Mouse (Mus musculus) lung, postnatal 0 days (tissue): ENCODE data around the gene Ptges3. TPM values are rescaled to one million over a fixed set of nuclear protein-coding genes. Genes with fewer than 3 reads are reported as not detected.

Experiments used
- ATAC-seq: fragments of 200-750 bp; cut with Nextera tagmentation; 2 replicates; pipeline ENCODE4 v1.8.0; 2017; ENCODE audit warnings: moderate library complexity
- DNase-seq: peaks from one replicate; pipeline ENCODE4 v3.0.0-alpha.2; 2016; ENCODE audit warnings: low spot score
- H3K27ac ChIP-seq: fragments of 300-500 bp; sonication (generic); 2 replicates; pipeline ENCODE4 v1.5.1; 2014; ENCODE audit warnings: antibody characterized with exemption, mild to moderate bottlenecking, low read length, mixed read lengths
- H3K27me3 ChIP-seq: fragments of 300-500 bp; sonication (generic); replicated peaks from 2 replicates; pipeline ENCODE4 v1.6.1; 2014; ENCODE audit warnings: low read length, mixed read lengths; ENCODE audit not compliant: insufficient read depth
- H3K36me3 ChIP-seq: fragments of 300-500 bp; sonication (generic); 2 replicates; pipeline ENCODE4 v1.6.1; 2014; ENCODE audit warnings: low read length, mixed read lengths; ENCODE audit not compliant: insufficient read depth
- H3K4me1 ChIP-seq: fragments of 300-500 bp; sonication (generic); 2 replicates; pipeline ENCODE4 v1.6.1; 2014; ENCODE audit warnings: antibody characterized with exemption, low read depth, low read length, mixed read lengths; ENCODE audit not compliant: insufficient read depth
- H3K4me2 ChIP-seq: fragments of 300-500 bp; sonication (generic); replicated peaks from 2 replicates; pipeline ENCODE4 v1.6.1; 2014; ENCODE audit warnings: low read depth, mild to moderate bottlenecking, low read length, moderate library complexity, mixed read lengths
- H3K4me3 ChIP-seq: fragments of 300-500 bp; sonication (generic); 2 replicates; pipeline ENCODE4 v1.5.1; 2014; ENCODE audit warnings: low read depth, low read length
- H3K9ac ChIP-seq: fragments of 300-500 bp; sonication (generic); replicated peaks from 2 replicates; pipeline ENCODE4 v1.6.1; 2014; ENCODE audit warnings: low read depth, mild to moderate bottlenecking
- H3K9me3 ChIP-seq: fragments of 300-500 bp; sonication (generic); 2 replicates; pipeline ENCODE4 v1.6.1; 2016; ENCODE audit warnings: low read length, mixed read lengths
- CTCF ChIP-seq: IDR thresholded peaks from 2 replicates; pipeline ENCODE4 v1.5.1; 2016; ENCODE audit warnings: antibody characterized with exemption, mild to moderate bottlenecking
- EP300 ChIP-seq: IDR thresholded peaks from 2 replicates; pipeline ENCODE4 v1.6.1; 2016; ENCODE audit warnings: antibody characterized with exemption, mild to moderate bottlenecking, control low read depth
- WGBS: fragments of 180-500 bp; shearing (Covaris S2); extraction: QIAGEN DNeasy Blood & Tissue Kit; methylation state at CpG from one replicate; pipeline ENCODE4 v1.1.7; 2014; 5-methylcytosine and 5-hydroxymethylcytosine counted together
- polyA plus RNA-seq: library from polyadenylated mRNA; unstranded; fragments of >200 nt; fragmentation: Nextera tagmentation; extraction: Ambion mirVana; gene quantifications from 2 replicates; pipeline ENCODE4 v1.2.1, GENCODE M21; 2015

The Ptges3 gene
- polyA plus RNA-seq, 1 experiment from 2014 or later = 239 TPM

GRCm38 (mm10) chr10:128041636-128042035 is 17.1 kb upstream of the Ptges3 start:
- 66% methylated on average over 4 of the region's 4 CpGs for WGBS
- Histone ChIP-seq H3K27ac (no peak overlapping the region), H3K4me1 (peaks cover 13% of the 10 kb centered on the region; the same call in 1 of the 2 replicates), H3K4me2 (no peak overlapping the region), H3K9me3 (no peaks in the 10 kb centered on the region), H3K4me3 (no peak overlapping the region), H3K9ac (no peak overlapping the region), H3K27me3 (no peaks in the 10 kb centered on the region), H3K36me3 (peaks cover 24% of the 10 kb centered on the region; the same call in 1 of the 2 replicates)
- DNase-seq = no peak
- TF ChIP-seq EP300 (no peak), CTCF (no peak)
- no peak for ATAC-seq

- no peak for TF ChIP-seq CTCF
- TF ChIP-seq EP300 = no peak
- 89% methylated on average over 3 of the region's 3 CpGs for WGBS
- Histone ChIP-seq H3K4me3 (no peak overlapping the region), H3K27ac (no peak overlapping the region), H3K4me1 (peaks cover 8% of the 10 kb centered on the region; the same call in 1 of the 2 replicates), H3K36me3 (peaks cover 27% of the 10 kb centered on the region; the same call in 1 of the 2 replicates), H3K9me3 (no peaks in the 10 kb centered on the region), H3K9ac (no peak overlapping the region), H3K27me3 (no peaks in the 10 kb centered on the region), H3K4me2 (no peak overlapping the region)
- ATAC-seq = no peak
- no peak for DNase-seq
Observed at GRCm38 (mm10) chr10:128042466-128042865, 16.3 kb upstream of the Ptges3 start.

GRCm38 (mm10) chr10:128043041-128043835 is 15.5 kb upstream of the Ptges3 start:
- no peaks in the 10 kb centered on the region for H3K9me3 ChIP-seq
- TF ChIP-seq EP300 = no peak
- no peak for TF ChIP-seq CTCF
- H3K4me3 ChIP-seq = no peak overlapping the region
- peaks cover 31% of the 10 kb centered on the region; the same call in 1 of the 2 replicates for H3K36me3 ChIP-seq
- no peaks in the 10 kb centered on the region for H3K27me3 ChIP-seq
- no peak overlapping the region for H3K27ac ChIP-seq
- no peak for ATAC-seq
- no peak for DNase-seq
- no peak overlapping the region for H3K9ac ChIP-seq
- H3K4me2 ChIP-seq = no peak overlapping the region
- H3K4me1 ChIP-seq = peaks cover 7% of the 10 kb centered on the region; the same call in 1 of the 2 replicates
- WGBS = 54% methylated on average over 3 of the region's 3 CpGs

GRCm38 (mm10) chr10:128048157-128048556 is 10.6 kb upstream of the Ptges3 start:
- 97% methylated on average over 8 of the region's 8 CpGs for WGBS
- no peaks in the 10 kb centered on the region for H3K4me1 ChIP-seq
- ATAC-seq (no peak), DNase-seq (no peak)
- no peak overlapping the region for H3K27ac ChIP-seq
- TF ChIP-seq EP300 (no peak), CTCF (no peak)
- no peak overlapping the region for H3K4me2 ChIP-seq
- peaks cover 38% of the 10 kb centered on the region; the same call in 1 of the 2 replicates for H3K36me3 ChIP-seq
- no peaks in the 10 kb centered on the region for H3K9me3 ChIP-seq
- no peak overlapping the region for H3K4me3 ChIP-seq
- no peaks in the 10 kb centered on the region for H3K27me3 ChIP-seq
- H3K9ac ChIP-seq = no peak overlapping the region

- H3K27me3 ChIP-seq = no peaks in the 10 kb centered on the region
- H3K36me3 ChIP-seq = peaks cover 33% of the 10 kb centered on the region; the same call in 1 of the 2 replicates
- no peak for DNase-seq
- no peaks in the 10 kb centered on the region for H3K9me3 ChIP-seq
- TF ChIP-seq CTCF (no peak), EP300 (no peak)
- no peak overlapping the region for H3K9ac ChIP-seq
- ATAC-seq = no peak
- WGBS = 100% methylated on average over 2 of the region's 2 CpGs
- H3K4me1 ChIP-seq = no peaks in the 10 kb centered on the region
- no peak overlapping the region for H3K27ac ChIP-seq
- no peak overlapping the region for H3K4me2 ChIP-seq
- no peak overlapping the region for H3K4me3 ChIP-seq
Observed at GRCm38 (mm10) chr10:128049741-128050140, 9.0 kb upstream of the Ptges3 start.

GRCm38 (mm10) chr10:128050355-128050754 is 8.4 kb upstream of the Ptges3 start:
- ATAC-seq (no peak), DNase-seq (no peak)
- 81% methylated on average over 2 of the region's 2 CpGs for WGBS
- Histone ChIP-seq H3K9me3 (no peaks in the 10 kb centered on the region), H3K4me3 (no peak overlapping the region), H3K27me3 (no peaks in the 10 kb centered on the region), H3K4me2 (no peak overlapping the region), H3K4me1 (no peaks in the 10 kb centered on the region), H3K9ac (no peak overlapping the region), H3K27ac (no peak overlapping the region), H3K36me3 (peaks cover 33% of the 10 kb centered on the region; the same call in 1 of the 2 replicates)
- TF ChIP-seq EP300 (no peak), CTCF (no peak)
